Mouse (Mus musculus): ENCODE results near the gene Sppl2a. TPM values are rescaled to one million over a fixed set of nuclear protein-coding genes. Genes with fewer than 3 reads are reported as not detected.

Gene Sppl2a
- polyA plus RNA-seq, 1 experiment from 2014 or later, result 36.0 TPM

- ATAC-seq (no peak), DNase-seq (ENCODE audit: low spot score) (peak; percentile 23)
- 15% methylated on average over 13 of the region's 13 CpGs for WGBS
- Histone ChIP-seq H3K9ac (replicated peaks; ENCODE audit: low read depth) (peak overlapping the region; percentile 90), H3K4me2 (replicated peaks; ENCODE audit: low read depth, low read length) (peak overlapping the region; percentile 63), H3K27me3 (replicated peaks; ENCODE audit: insufficient read depth, low read length) (no peaks in the 10 kb centered on the region), H3K4me1 (ENCODE audit: insufficient read depth, low read depth, low read length) (0 out of 2 replicates have a peak, but pooled peaks cover 7% of the 10 kb centered on the region), H3K36me3 (ENCODE audit: insufficient read depth, low read length) (no peaks in the 10 kb centered on the region), H3K4me3 (ENCODE audit: low read depth, low read length) (peak overlapping the region; percentile 84), H3K9me3 (ENCODE audit: low read length) (no peaks in the 10 kb centered on the region), H3K27ac (ENCODE audit: low read length) (peak overlapping the region; percentile 98)
- TF ChIP-seq CTCF (IDR thresholded peaks at IDR 0.05), result no peak
Measured at GRCm38 (mm10) chr2:126874809-126875515, 58.1 kb downstream of the Sppl2a start.

- Histone ChIP-seq H3K4me1 (ENCODE audit: insufficient read depth, low read depth, low read length) (no peaks in the 10 kb centered on the region), H3K27me3 (replicated peaks; ENCODE audit: insufficient read depth, low read length) (no peaks in the 10 kb centered on the region), H3K9me3 (ENCODE audit: low read length) (no peaks in the 10 kb centered on the region), H3K9ac (replicated peaks; ENCODE audit: low read depth) (no peak overlapping the region), H3K36me3 (ENCODE audit: insufficient read depth, low read length) (no peaks in the 10 kb centered on the region), H3K4me3 (ENCODE audit: low read depth, low read length) (no peak overlapping the region), H3K27ac (ENCODE audit: low read length) (no peak overlapping the region), H3K4me2 (replicated peaks; ENCODE audit: low read depth, low read length) (no peak overlapping the region)
- DNase-seq (ENCODE audit: low spot score) (peak; percentile 17), ATAC-seq (no peak)
- TF ChIP-seq CTCF (IDR thresholded peaks at IDR 0.05) (no peak), EP300 (IDR thresholded peaks at IDR 0.05) (no peak)
- 36% methylated on average over 1 of the region's 1 CpGs for WGBS
Measured at GRCm38 (mm10) chr2:126866301-126866700, 66.7 kb downstream of the Sppl2a start.

DNA sequence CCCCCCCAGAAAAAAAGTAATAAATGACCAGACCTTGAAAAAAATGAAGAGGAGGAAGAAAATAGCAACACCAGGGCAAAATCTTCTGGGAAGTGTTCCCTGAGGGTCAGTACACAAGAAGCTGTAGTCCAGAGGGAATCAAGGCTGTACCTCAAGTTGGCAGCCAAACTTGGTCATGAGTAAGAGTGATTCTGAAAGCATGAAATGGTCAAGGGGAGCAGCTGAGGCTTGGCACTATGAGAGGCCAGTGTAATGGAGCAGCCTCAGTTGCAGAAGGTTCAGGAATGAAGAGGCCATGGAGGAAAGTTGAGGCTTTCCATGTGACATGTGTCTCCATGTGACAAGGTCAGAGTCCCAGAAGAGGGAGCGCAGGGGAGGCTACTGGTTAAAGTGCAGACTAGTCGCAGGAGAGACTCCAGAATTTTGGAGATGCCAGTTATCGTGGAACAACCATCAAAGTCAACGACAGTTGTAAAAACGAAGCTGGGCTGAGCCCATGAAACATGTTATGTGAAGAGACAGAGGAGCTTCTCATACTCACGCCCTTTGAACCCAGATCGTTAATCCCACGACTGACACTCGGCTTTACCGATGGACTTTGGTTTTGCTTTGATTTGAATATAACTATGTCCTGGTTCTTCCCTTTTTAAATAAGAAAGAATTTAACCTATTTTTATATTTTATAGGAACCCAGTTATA, 67.4 kb downstream of the Sppl2a start:
- no peak overlapping the region for H3K27ac ChIP-seq (ENCODE audit: low read length)
- H3K4me1 ChIP-seq (ENCODE audit: insufficient read depth, low read depth, low read length), result no peaks in the 10 kb centered on the region
- no peak overlapping the region for H3K4me2 ChIP-seq (replicated peaks; ENCODE audit: low read depth, low read length)
- H3K9me3 ChIP-seq (ENCODE audit: low read length), result no peaks in the 10 kb centered on the region
- DNase-seq (ENCODE audit: low spot score), result no peak
- ATAC-seq, result no peak
- WGBS, result 86% methylated on average over 10 of the region's 10 CpGs
- no peak for TF ChIP-seq CTCF (IDR thresholded peaks at IDR 0.05)
- no peaks in the 10 kb centered on the region for H3K36me3 ChIP-seq (ENCODE audit: insufficient read depth, low read length)
- H3K9ac ChIP-seq (replicated peaks; ENCODE audit: low read depth), result no peak overlapping the region
- H3K4me3 ChIP-seq (ENCODE audit: low read depth, low read length), result no peak overlapping the region
- H3K27me3 ChIP-seq (replicated peaks; ENCODE audit: insufficient read depth, low read length), result no peaks in the 10 kb centered on the region

GRCm38 (mm10) chr2:126865026-126865425, 68.0 kb downstream of the Sppl2a start:
- Histone ChIP-seq H3K27ac (ENCODE audit: low read length) (no peak overlapping the region), H3K9me3 (ENCODE audit: low read length) (no peaks in the 10 kb centered on the region), H3K27me3 (replicated peaks; ENCODE audit: insufficient read depth, low read length) (no peaks in the 10 kb centered on the region), H3K4me2 (replicated peaks; ENCODE audit: low read depth, low read length) (no peak overlapping the region), H3K36me3 (ENCODE audit: insufficient read depth, low read length) (no peaks in the 10 kb centered on the region), H3K4me1 (ENCODE audit: insufficient read depth, low read depth, low read length) (no peaks in the 10 kb centered on the region), H3K4me3 (ENCODE audit: low read depth, low read length) (no peak overlapping the region), H3K9ac (replicated peaks; ENCODE audit: low read depth) (no peak overlapping the region)
- WGBS, result 79% methylated on average over 3 of the region's 3 CpGs
- no peak for TF ChIP-seq CTCF (IDR thresholded peaks at IDR 0.05)
- no peak for TF ChIP-seq EP300 (IDR thresholded peaks at IDR 0.05)
- ATAC-seq (no peak), DNase-seq (ENCODE audit: low spot score) (no peak)

DNA sequence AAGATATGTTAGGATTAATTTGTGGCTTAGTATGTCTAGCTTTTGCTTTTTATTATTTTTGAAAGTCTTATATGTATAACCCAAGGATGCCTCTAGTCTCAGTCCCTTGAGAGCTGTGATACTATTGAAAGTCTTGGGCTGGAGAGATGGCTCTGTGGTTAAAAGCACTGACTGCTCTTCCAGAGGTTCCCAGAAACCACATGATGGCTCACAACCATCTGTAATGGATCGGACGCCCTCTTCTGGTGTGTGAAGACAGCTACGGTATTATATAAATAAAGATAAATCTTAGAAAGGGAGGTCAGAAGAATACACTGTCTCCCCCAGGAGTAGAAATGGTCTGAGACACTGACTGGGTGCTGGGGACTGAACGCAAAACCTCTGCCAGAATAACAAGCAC, 88.3 kb downstream of the Sppl2a start:
- DNase-seq (ENCODE audit: low spot score) (no peak), ATAC-seq (no peak)
- Histone ChIP-seq H3K9me3 (ENCODE audit: low read length) (no peaks in the 10 kb centered on the region), H3K36me3 (ENCODE audit: insufficient read depth, low read length) (peaks cover 10% of the 10 kb centered on the region; the same call in 1 of the 2 replicates), H3K4me1 (ENCODE audit: insufficient read depth, low read depth, low read length) (no peaks in the 10 kb centered on the region), H3K4me3 (ENCODE audit: low read depth, low read length) (no peak overlapping the region), H3K27me3 (replicated peaks; ENCODE audit: insufficient read depth, low read length) (no peaks in the 10 kb centered on the region), H3K27ac (ENCODE audit: low read length) (no peak overlapping the region), H3K9ac (replicated peaks; ENCODE audit: low read depth) (no peak overlapping the region), H3K4me2 (replicated peaks; ENCODE audit: low read depth, low read length) (no peak overlapping the region)
- TF ChIP-seq EP300 (IDR thresholded peaks at IDR 0.05), result no peak
- no peak for TF ChIP-seq CTCF (IDR thresholded peaks at IDR 0.05)
- 76% methylated on average over 4 of the region's 4 CpGs for WGBS

Small RNA genes within 50 kb of the gene (microRNA-seq; reads per million reads assigned to microRNA genes)
- not detected for gene Mir3473g

Other genes with a start within 250 kb of the Sppl2a start
- 36.9 and 45.6 TPM in 2 replicates for gene Usp8, start 225.9 kb downstream of the Sppl2a start, polyA plus RNA-seq (2015; fragmentation: Nextera tagmentation; extraction: Ambion mirVana)
- gene Usp50, start 149.8 kb downstream of the Sppl2a start, polyA plus RNA-seq (2015; fragmentation: Nextera tagmentation; extraction: Ambion mirVana), result 1.6 and 2.0 TPM in 2 replicates
- 35.3 and 38.6 TPM in 2 replicates for gene Trpm7, start 57.0 kb downstream of the Sppl2a start, polyA plus RNA-seq (2015; fragmentation: Nextera tagmentation; extraction: Ambion mirVana)
- 4.8 and 5.5 TPM in 2 replicates for gene Ap4e1, start 75.5 kb upstream of the Sppl2a start, polyA plus RNA-seq (2015; fragmentation: Nextera tagmentation; extraction: Ambion mirVana)
- gene Blvra, start 137.4 kb upstream of the Sppl2a start, polyA plus RNA-seq (2015; fragmentation: Nextera tagmentation; extraction: Ambion mirVana), result 44.3 and 48.8 TPM in 2 replicates
- 13.4 and 17.7 TPM in 2 replicates for gene Ncaph, start 200.7 kb upstream of the Sppl2a start, polyA plus RNA-seq (2015; fragmentation: Nextera tagmentation; extraction: Ambion mirVana)
- gene Itpripl1, start 210.2 kb upstream of the Sppl2a start, polyA plus RNA-seq (2015; fragmentation: Nextera tagmentation; extraction: Ambion mirVana), result 21.5 and 24.5 TPM in 2 replicates

Data from lung, postnatal 0 days (tissue).